Mouse (Mus musculus): Measurements from ENCODE around the gene Pkn2. TPM values are rescaled to one million over a fixed set of nuclear protein-coding genes. Genes with fewer than 3 reads are reported as not detected.

The Pkn2 gene
- polyA plus RNA-seq, 1 experiment: 7.6 TPM

GRCm38 (mm10) chr3:142765778-142766165 lies 116.0 kb downstream of the Pkn2 start:
- Histone ChIP-seq H3K36me3 (ENCODE audit: control insufficient read depth, insufficient read depth, low read length) (no peaks in the 10 kb centered on the region), H3K4me1 (ENCODE audit: control insufficient read depth, insufficient read depth, insufficient read length) (peaks cover 7% of the 10 kb centered on the region), H3K27ac (ENCODE audit: insufficient read depth, low read length) (no peak overlapping the region), H3K27me3 (ENCODE audit: control insufficient read depth, insufficient read depth, low read length) (no peaks in the 10 kb centered on the region), H3K4me3 (ENCODE audit: extremely low read depth, insufficient read depth, insufficient read length) (peak overlapping the region; percentile 81)
- WGBS: 6% methylated on average over 10 of the region's 10 CpGs
- TF ChIP-seq CTCF (IDR thresholded peaks at IDR 0.05; ENCODE audit: extremely low read depth, insufficient read depth, insufficient read length, insufficient replicate concordance) (no peak), POLR2A (IDR thresholded peaks at IDR 0.05; ENCODE audit: low read depth, low read length) (no peak)
- DNase-seq (ENCODE audit: low read depth in 1 of 2, low spot score in 2 of 2): peak in 1 of 2 experiments; percentile 9

- Histone ChIP-seq H3K4me3 (ENCODE audit: extremely low read depth, insufficient read depth, insufficient read length) (peak within 1 kb of the TSS; percentile 81), H3K36me3 (ENCODE audit: control insufficient read depth, insufficient read depth, low read length) (no peaks in the 10 kb centered on the region), H3K27me3 (ENCODE audit: control insufficient read depth, insufficient read depth, low read length) (no peaks in the 10 kb centered on the region), H3K4me1 (ENCODE audit: control insufficient read depth, insufficient read depth, insufficient read length) (peaks cover 7% of the 10 kb centered on the region), H3K27ac (ENCODE audit: insufficient read depth, low read length) (peak within 1 kb of the TSS; percentile 80)
- TF ChIP-seq CTCF (IDR thresholded peaks at IDR 0.05; ENCODE audit: extremely low read depth, insufficient read depth, insufficient read length, insufficient replicate concordance): no peak
- peak; percentile 99 for TF ChIP-seq POLR2A (IDR thresholded peaks at IDR 0.05; ENCODE audit: low read depth, low read length)
- under 1% methylated on average over 64 of the region's 64 CpGs for WGBS
- DNase-seq (ENCODE audit: low read depth in 1 of 2, low spot score in 2 of 2): peak; percentile 87 to 93
These were observed 116.6 kb downstream of the Pkn2 start, which contains the start of gene Gtf2b for GRCm38 (mm10) chr3:142764995-142765777. Gtf2b (plus strand) TSS chr3:142765045.

- 79% methylated on average over 6 of the region's 6 CpGs for WGBS
- no peaks in the 10 kb centered on the region for H3K36me3 ChIP-seq (ENCODE audit: control insufficient read depth, insufficient read depth, low read length)
- no peak overlapping the region for H3K4me3 ChIP-seq (ENCODE audit: extremely low read depth, insufficient read depth, insufficient read length)
- no peak for DNase-seq (ENCODE audit: low read depth in 1 of 2, low spot score in 2 of 2)
- H3K4me1 ChIP-seq (ENCODE audit: control insufficient read depth, insufficient read depth, insufficient read length): no peaks in the 10 kb centered on the region
- TF ChIP-seq CTCF (IDR thresholded peaks at IDR 0.05; ENCODE audit: extremely low read depth, insufficient read depth, insufficient read length, insufficient replicate concordance): no peak
- no peak for TF ChIP-seq POLR2A (IDR thresholded peaks at IDR 0.05; ENCODE audit: low read depth, low read length)
- no peak overlapping the region for H3K27ac ChIP-seq (ENCODE audit: insufficient read depth, low read length)
- H3K27me3 ChIP-seq (ENCODE audit: control insufficient read depth, insufficient read depth, low read length): no peaks in the 10 kb centered on the region
These were observed 121.4 kb downstream of the Pkn2 start for GRCm38 (mm10) chr3:142760356-142760755.

GRCm38 (mm10) chr3:142758593-142758992 lies 123.2 kb downstream of the Pkn2 start:
- H3K36me3 ChIP-seq (ENCODE audit: control insufficient read depth, insufficient read depth, low read length): no peaks in the 10 kb centered on the region
- DNase-seq (ENCODE audit: low read depth in 1 of 2, low spot score in 2 of 2): no peak
- TF ChIP-seq CTCF (IDR thresholded peaks at IDR 0.05; ENCODE audit: extremely low read depth, insufficient read depth, insufficient read length, insufficient replicate concordance) (no peak), POLR2A (IDR thresholded peaks at IDR 0.05; ENCODE audit: low read depth, low read length) (no peak)
- WGBS: 93% methylated on average over 7 of the region's 7 CpGs
- no peak overlapping the region for H3K27ac ChIP-seq (ENCODE audit: insufficient read depth, low read length)
- H3K27me3 ChIP-seq (ENCODE audit: control insufficient read depth, insufficient read depth, low read length): no peaks in the 10 kb centered on the region
- H3K4me1 ChIP-seq (ENCODE audit: control insufficient read depth, insufficient read depth, insufficient read length): no peaks in the 10 kb centered on the region
- no peak overlapping the region for H3K4me3 ChIP-seq (ENCODE audit: extremely low read depth, insufficient read depth, insufficient read length)

GRCm38 (mm10) chr3:142757841-142758240 lies 124.0 kb downstream of the Pkn2 start:
- TF ChIP-seq POLR2A (IDR thresholded peaks at IDR 0.05; ENCODE audit: low read depth, low read length) (no peak), CTCF (IDR thresholded peaks at IDR 0.05; ENCODE audit: extremely low read depth, insufficient read depth, insufficient read length, insufficient replicate concordance) (no peak)
- Histone ChIP-seq H3K27ac (ENCODE audit: insufficient read depth, low read length) (no peak overlapping the region), H3K4me1 (ENCODE audit: control insufficient read depth, insufficient read depth, insufficient read length) (no peaks in the 10 kb centered on the region), H3K27me3 (ENCODE audit: control insufficient read depth, insufficient read depth, low read length) (no peaks in the 10 kb centered on the region), H3K4me3 (ENCODE audit: extremely low read depth, insufficient read depth, insufficient read length) (no peak overlapping the region), H3K36me3 (ENCODE audit: control insufficient read depth, insufficient read depth, low read length) (no peaks in the 10 kb centered on the region)
- no peak for DNase-seq (ENCODE audit: low read depth in 1 of 2, low spot score in 2 of 2)
- 79% methylated on average over 12 of the region's 12 CpGs for WGBS

- Histone ChIP-seq H3K27me3 (ENCODE audit: control insufficient read depth, insufficient read depth, low read length) (no peaks in the 10 kb centered on the region), H3K36me3 (ENCODE audit: control insufficient read depth, insufficient read depth, low read length) (no peaks in the 10 kb centered on the region), H3K27ac (ENCODE audit: insufficient read depth, low read length) (no peak overlapping the region), H3K4me1 (ENCODE audit: control insufficient read depth, insufficient read depth, insufficient read length) (no peaks in the 10 kb centered on the region), H3K4me3 (ENCODE audit: extremely low read depth, insufficient read depth, insufficient read length) (no peak overlapping the region)
- TF ChIP-seq CTCF (IDR thresholded peaks at IDR 0.05; ENCODE audit: extremely low read depth, insufficient read depth, insufficient read length, insufficient replicate concordance): no peak
- TF ChIP-seq POLR2A (IDR thresholded peaks at IDR 0.05; ENCODE audit: low read depth, low read length): no peak
- WGBS: 93% methylated on average over 18 of the region's 18 CpGs
- DNase-seq (ENCODE audit: low read depth in 1 of 2, low spot score in 2 of 2): no peak
These were observed 126.5 kb downstream of the Pkn2 start for GRCm38 (mm10) chr3:142755132-142755867.

Data from spleen, adult 2 months (tissue).